Mouse (Mus musculus) C2C12 (cell line): Measurements from ENCODE around the gene Dnah6.

Experiments used
- CTCF ChIP-seq: IDR thresholded peaks from one replicate; pipeline ENCODE4 v1.5.1; 2011; ENCODE audit not compliant: control insufficient read depth, insufficient read depth, insufficient read length
- MAX ChIP-seq: IDR thresholded peaks from one replicate; pipeline ENCODE4 v1.6.1; 2011; ENCODE audit warnings: mild to moderate bottlenecking, control low read depth

DNA sequence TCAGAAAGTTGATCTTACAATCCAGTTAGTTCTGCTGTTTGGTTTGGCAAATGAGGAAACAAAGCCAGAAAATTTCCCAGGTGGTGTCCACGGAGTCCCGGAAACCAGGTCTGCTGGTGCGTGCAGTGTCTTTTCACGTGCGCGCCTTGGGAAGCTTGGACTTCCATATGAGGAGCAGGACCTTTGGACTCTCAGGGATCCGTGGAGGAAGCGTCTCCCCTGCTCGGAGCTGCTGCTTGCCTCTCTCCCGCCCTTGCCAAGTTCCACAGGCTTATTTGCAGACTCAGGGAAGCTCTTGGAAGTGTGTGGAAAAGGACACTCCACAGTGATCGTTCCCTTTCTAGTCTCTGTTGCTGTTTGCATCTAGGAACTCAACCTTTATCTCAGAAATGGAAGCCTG lies 29.9 kb upstream of the Dnah6 start:
- TF ChIP-seq CTCF (no peak), MAX (no peak)
